Mouse (Mus musculus): ENCODE measurements at regions not wholly inside any gene's neighbourhood (a gene's known extent, or its start where the extent isn't known, plus 50 kb on each side); places are given as distances from the start of the nearest gene placed in this dataset.

DNA sequence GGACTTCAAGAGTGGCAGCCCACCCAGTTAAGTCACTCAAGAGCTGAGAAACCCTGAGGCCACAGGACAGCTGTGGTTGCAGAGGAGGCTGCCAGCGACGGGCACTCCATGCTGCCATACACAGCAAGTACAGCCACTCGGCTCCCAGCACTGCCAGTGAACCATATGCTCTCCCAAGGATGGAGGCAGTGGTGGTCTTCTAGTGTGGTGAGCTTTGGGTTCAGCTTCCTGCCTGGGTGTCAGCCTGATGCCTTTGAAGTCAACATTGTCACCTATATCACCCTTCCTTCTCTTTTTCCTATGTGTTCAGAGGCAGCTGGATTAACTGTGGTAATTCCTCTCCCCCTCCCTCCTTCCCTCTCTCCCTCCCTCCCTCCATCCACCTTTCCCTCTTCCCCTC is 79.5 kb downstream of the Il9r start:
- ATAC-seq (ENCODE audit: low FRiP score) = no peak
- no peak overlapping the region for H3K4me3 ChIP-seq (ENCODE audit: low read depth, low read length)
- H3K9ac ChIP-seq (ENCODE audit: low read depth, low read length) = no peak overlapping the region
- peaks cover 8% of the 10 kb centered on the region for H3K4me1 ChIP-seq (replicated peaks; ENCODE audit: control insufficient read depth, insufficient read depth, low read length)
- no peak overlapping the region for H3K27ac ChIP-seq (ENCODE audit: low read depth, low read length)
- 90% methylated on average over 3 of the region's 3 CpGs for WGBS
- no peaks in the 10 kb centered on the region for H3K9me3 ChIP-seq (ENCODE audit: control insufficient read depth, low read length)
- H3K4me2 ChIP-seq (replicated peaks; ENCODE audit: low read depth, low read length) = no peak overlapping the region
- DNase-seq (ENCODE audit: low spot score) = no peak
- no peaks in the 10 kb centered on the region for H3K36me3 ChIP-seq (ENCODE audit: control insufficient read depth, insufficient read depth, low read length)
- no peaks in the 10 kb centered on the region for H3K27me3 ChIP-seq (ENCODE audit: control insufficient read depth, insufficient read depth, low read length)

GRCm38 (mm10) chr11:32118844-32119629 is 81.0 kb downstream of the Il9r start:
- Histone ChIP-seq H3K4me3 (ENCODE audit: low read depth, low read length) (no peak overlapping the region), H3K27me3 (ENCODE audit: control insufficient read depth, insufficient read depth, low read length) (no peaks in the 10 kb centered on the region), H3K27ac (ENCODE audit: low read depth, low read length) (peak overlapping the region; percentile 37), H3K36me3 (ENCODE audit: control insufficient read depth, insufficient read depth, low read length) (no peaks in the 10 kb centered on the region), H3K9me3 (ENCODE audit: control insufficient read depth, low read length) (no peaks in the 10 kb centered on the region), H3K4me2 (replicated peaks; ENCODE audit: low read depth, low read length) (no peak overlapping the region), H3K9ac (ENCODE audit: low read depth, low read length) (no peak overlapping the region), H3K4me1 (replicated peaks; ENCODE audit: control insufficient read depth, insufficient read depth, low read length) (peaks cover 8% of the 10 kb centered on the region)
- DNase-seq (ENCODE audit: low spot score) (peak; percentile 68), ATAC-seq (ENCODE audit: low FRiP score) (peak; percentile 90)
- 32% methylated on average over 14 of the region's 14 CpGs for WGBS

GRCm38 (mm10) chr11:32117930-32118329 is 82.1 kb downstream of the Il9r start:
- H3K9ac ChIP-seq (ENCODE audit: low read depth, low read length) = no peak overlapping the region
- ATAC-seq (ENCODE audit: low FRiP score) (no peak), DNase-seq (ENCODE audit: low spot score) (no peak)
- no peaks in the 10 kb centered on the region for H3K9me3 ChIP-seq (ENCODE audit: control insufficient read depth, low read length)
- H3K4me3 ChIP-seq (ENCODE audit: low read depth, low read length) = no peak overlapping the region
- H3K27me3 ChIP-seq (ENCODE audit: control insufficient read depth, insufficient read depth, low read length) = no peaks in the 10 kb centered on the region
- no peak overlapping the region for H3K4me2 ChIP-seq (replicated peaks; ENCODE audit: low read depth, low read length)
- WGBS = 54% methylated on average over 2 of the region's 2 CpGs
- no peaks in the 10 kb centered on the region for H3K36me3 ChIP-seq (ENCODE audit: control insufficient read depth, insufficient read depth, low read length)
- peaks cover 8% of the 10 kb centered on the region for H3K4me1 ChIP-seq (replicated peaks; ENCODE audit: control insufficient read depth, insufficient read depth, low read length)
- H3K27ac ChIP-seq (ENCODE audit: low read depth, low read length) = no peak overlapping the region

DNA sequence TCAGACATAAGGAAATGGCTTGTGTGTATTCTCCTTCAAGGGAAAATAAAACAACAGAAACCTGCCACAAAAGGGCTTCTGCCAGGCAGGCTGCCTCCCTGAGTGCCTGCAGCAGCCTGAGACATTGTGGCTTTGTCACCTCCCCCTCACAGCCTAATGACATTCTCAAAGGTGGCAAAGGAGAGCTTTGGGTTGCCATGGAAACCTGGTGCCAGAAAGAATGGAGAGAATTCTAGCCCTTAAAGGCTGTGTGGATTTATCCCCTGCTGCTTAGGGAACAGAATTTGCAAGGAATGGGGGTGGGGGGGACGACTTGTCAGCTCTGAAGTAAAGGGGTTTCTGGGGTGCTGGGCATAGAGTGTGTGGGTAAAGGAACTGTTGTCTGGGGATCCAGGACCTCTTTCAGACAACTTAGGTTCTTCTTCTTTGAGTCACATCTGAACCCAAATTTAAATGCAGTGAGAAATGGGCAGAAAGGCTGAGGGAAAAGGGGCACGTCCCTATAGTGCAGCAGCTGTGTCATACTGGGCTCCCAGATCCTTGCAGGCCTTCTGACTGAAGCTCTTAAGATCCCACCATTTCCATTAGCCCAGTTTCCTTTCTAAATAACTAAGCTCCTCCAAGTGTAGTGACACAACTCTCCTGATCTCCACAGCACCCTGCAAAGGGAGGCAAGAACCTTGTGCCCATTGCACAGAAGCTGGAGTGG is 86.8 kb downstream of the Il9r start:
- H3K9me3 ChIP-seq (ENCODE audit: control insufficient read depth, low read length) = no peaks in the 10 kb centered on the region
- H3K4me1 ChIP-seq (replicated peaks; ENCODE audit: control insufficient read depth, insufficient read depth, low read length) = peaks cover 5% of the 10 kb centered on the region
- H3K36me3 ChIP-seq (ENCODE audit: control insufficient read depth, insufficient read depth, low read length) = no peaks in the 10 kb centered on the region
- H3K27ac ChIP-seq (ENCODE audit: low read depth, low read length) = peak overlapping the region; percentile 80
- no peak overlapping the region for H3K4me3 ChIP-seq (ENCODE audit: low read depth, low read length)
- H3K4me2 ChIP-seq (replicated peaks; ENCODE audit: low read depth, low read length) = no peak overlapping the region
- peak; percentile 84 for DNase-seq (ENCODE audit: low spot score)
- peak; percentile 93 for ATAC-seq (ENCODE audit: low FRiP score)
- no peak overlapping the region for H3K9ac ChIP-seq (ENCODE audit: low read depth, low read length)
- WGBS = 12% methylated on average over 2 of the region's 2 CpGs
- no peaks in the 10 kb centered on the region for H3K27me3 ChIP-seq (ENCODE audit: control insufficient read depth, insufficient read depth, low read length)

GRCm38 (mm10) chr11:32112521-32112920 is 87.6 kb downstream of the Il9r start:
- Histone ChIP-seq H3K4me2 (replicated peaks; ENCODE audit: low read depth, low read length) (no peak overlapping the region), H3K9ac (ENCODE audit: low read depth, low read length) (no peak overlapping the region), H3K27ac (ENCODE audit: low read depth, low read length) (peak overlapping the region; percentile 80), H3K4me1 (replicated peaks; ENCODE audit: control insufficient read depth, insufficient read depth, low read length) (peaks cover 5% of the 10 kb centered on the region; the same call in 1 of the 2 replicates), H3K27me3 (ENCODE audit: control insufficient read depth, insufficient read depth, low read length) (no peaks in the 10 kb centered on the region), H3K4me3 (ENCODE audit: low read depth, low read length) (no peak overlapping the region), H3K36me3 (ENCODE audit: control insufficient read depth, insufficient read depth, low read length) (no peaks in the 10 kb centered on the region), H3K9me3 (ENCODE audit: control insufficient read depth, low read length) (no peaks in the 10 kb centered on the region)
- 26% methylated on average over 5 of the region's 5 CpGs for WGBS
- ATAC-seq (ENCODE audit: low FRiP score) = peak; percentile 23; the same call in 1 of the 2 replicates
- peak; percentile 34 for DNase-seq (ENCODE audit: low spot score)

DNA sequence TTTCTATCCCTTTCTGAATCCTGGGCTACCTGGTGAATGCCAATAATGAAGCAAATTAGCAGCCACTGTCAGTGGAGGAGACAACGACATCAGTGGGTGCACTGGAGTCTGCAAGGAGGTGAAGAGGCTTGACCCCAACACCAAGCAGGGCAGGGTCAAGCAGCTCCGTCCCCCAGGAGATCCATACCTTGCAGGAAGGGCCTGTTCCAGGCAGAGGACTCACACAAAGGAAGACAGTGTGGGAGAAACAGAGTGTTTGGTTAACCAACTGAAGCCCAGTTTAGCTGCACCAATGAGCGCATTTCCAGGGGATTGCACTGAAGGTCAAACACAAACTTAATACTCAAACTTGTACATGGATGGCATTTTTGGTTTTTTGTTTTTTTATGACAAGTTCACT is 88.2 kb downstream of the Il9r start:
- ATAC-seq (ENCODE audit: low FRiP score) (no peak), DNase-seq (ENCODE audit: low spot score) (no peak)
- H3K4me1 ChIP-seq (replicated peaks; ENCODE audit: control insufficient read depth, insufficient read depth, low read length) = peaks cover 5% of the 10 kb centered on the region; the same call in 1 of the 2 replicates
- no peak overlapping the region for H3K27ac ChIP-seq (ENCODE audit: low read depth, low read length)
- no peak overlapping the region for H3K4me2 ChIP-seq (replicated peaks; ENCODE audit: low read depth, low read length)
- WGBS = 37% methylated on average over 3 of the region's 3 CpGs
- no peak overlapping the region for H3K9ac ChIP-seq (ENCODE audit: low read depth, low read length)
- H3K9me3 ChIP-seq (ENCODE audit: control insufficient read depth, low read length) = no peaks in the 10 kb centered on the region
- H3K36me3 ChIP-seq (ENCODE audit: control insufficient read depth, insufficient read depth, low read length) = no peaks in the 10 kb centered on the region
- no peak overlapping the region for H3K4me3 ChIP-seq (ENCODE audit: low read depth, low read length)
- H3K27me3 ChIP-seq (ENCODE audit: control insufficient read depth, insufficient read depth, low read length) = no peaks in the 10 kb centered on the region

GRCm38 (mm10) chr11:32109911-32110310 is 90.2 kb downstream of the Il9r start:
- no peak for DNase-seq (ENCODE audit: low spot score)
- H3K4me1 ChIP-seq (replicated peaks; ENCODE audit: control insufficient read depth, insufficient read depth, low read length) = peaks cover 5% of the 10 kb centered on the region; the same call in 1 of the 2 replicates
- no peaks in the 10 kb centered on the region for H3K27me3 ChIP-seq (ENCODE audit: control insufficient read depth, insufficient read depth, low read length)
- H3K36me3 ChIP-seq (ENCODE audit: control insufficient read depth, insufficient read depth, low read length) = no peaks in the 10 kb centered on the region
- ATAC-seq (ENCODE audit: low FRiP score) = no peak
- no peaks in the 10 kb centered on the region for H3K9me3 ChIP-seq (ENCODE audit: control insufficient read depth, low read length)
- H3K9ac ChIP-seq (ENCODE audit: low read depth, low read length) = no peak overlapping the region
- 93% methylated on average over 3 of the region's 3 CpGs for WGBS
- no peak overlapping the region for H3K4me3 ChIP-seq (ENCODE audit: low read depth, low read length)
- H3K27ac ChIP-seq (ENCODE audit: low read depth, low read length) = no peak overlapping the region
- H3K4me2 ChIP-seq (replicated peaks; ENCODE audit: low read depth, low read length) = no peak overlapping the region

Measured in hindbrain, embryonic 11.5 days (tissue).